Mouse (Mus musculus) bone marrow macrophage, adult 2 months (primary cell): ENCODE results near the gene Exosc3.

Experiments
- CTCF ChIP-seq: IDR thresholded peaks from 2 replicates; pipeline ENCODE4 v1.5.1; 2012; ENCODE audit warnings: low read depth, mild to moderate bottlenecking, low read length, moderate library complexity
- POLR2A ChIP-seq: IDR thresholded peaks from 2 replicates; pipeline ENCODE4 v1.6.1; 2012; ENCODE audit warnings: mild to moderate bottlenecking, low read depth, low read length, borderline replicate concordance

- no peak for TF ChIP-seq CTCF
- TF ChIP-seq POLR2A: no peak
Observed at GRCm38 (mm10) chr4:45374879-45375278, 32.3 kb upstream of the Exosc3 start.
